Mouse (Mus musculus): ENCODE results near the gene Brca1. TPM values are rescaled to one million over a fixed set of nuclear protein-coding genes. Genes with fewer than 3 reads are reported as not detected.
"Not testable (repeated sequence)": the region's sequence is repeated elsewhere in the genome, so short reads cannot be mapped to it uniquely, and the experiment has no call there.

Gene Brca1
- polyA plus RNA-seq, 1 experiment from 2014 or later = 10.2 TPM

DNA sequence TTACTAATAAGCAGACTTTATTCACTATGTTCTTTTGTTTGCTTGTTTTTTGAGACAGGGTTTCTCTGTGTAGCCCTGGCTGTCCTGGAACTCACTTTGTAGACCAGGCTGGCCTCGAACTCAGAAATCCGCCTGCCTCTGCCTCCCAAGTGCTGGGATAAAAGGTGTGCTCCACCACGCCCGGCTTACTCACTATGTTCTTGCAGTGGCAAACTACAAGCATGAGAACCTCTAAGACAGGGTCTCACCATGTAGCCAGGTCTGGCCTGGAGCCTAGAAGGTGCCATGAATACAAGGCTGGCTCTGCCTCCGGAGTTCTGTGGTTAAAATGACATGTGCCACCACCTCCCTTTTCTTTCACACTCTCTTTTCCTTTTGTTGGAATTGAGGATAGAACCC lies 85.2 kb downstream of the Brca1 start:
- Histone ChIP-seq H3K4me2 (replicated peaks) (peak overlapping the region; percentile 93), H3K4me3 (replicated peaks) (peak overlapping the region; percentile 93), H3K4me1 (replicated peaks) (peaks cover 31% of the 10 kb centered on the region)
- not testable (repeated sequence) for H3K27ac ChIP-seq; H3K36me3 ChIP-seq; H3K9ac ChIP-seq; H3K9me3 ChIP-seq; H3K27me3 ChIP-seq (replicated peaks); ATAC-seq
- WGBS = 53% methylated on average over 5 of the region's 5 CpGs

DNA sequence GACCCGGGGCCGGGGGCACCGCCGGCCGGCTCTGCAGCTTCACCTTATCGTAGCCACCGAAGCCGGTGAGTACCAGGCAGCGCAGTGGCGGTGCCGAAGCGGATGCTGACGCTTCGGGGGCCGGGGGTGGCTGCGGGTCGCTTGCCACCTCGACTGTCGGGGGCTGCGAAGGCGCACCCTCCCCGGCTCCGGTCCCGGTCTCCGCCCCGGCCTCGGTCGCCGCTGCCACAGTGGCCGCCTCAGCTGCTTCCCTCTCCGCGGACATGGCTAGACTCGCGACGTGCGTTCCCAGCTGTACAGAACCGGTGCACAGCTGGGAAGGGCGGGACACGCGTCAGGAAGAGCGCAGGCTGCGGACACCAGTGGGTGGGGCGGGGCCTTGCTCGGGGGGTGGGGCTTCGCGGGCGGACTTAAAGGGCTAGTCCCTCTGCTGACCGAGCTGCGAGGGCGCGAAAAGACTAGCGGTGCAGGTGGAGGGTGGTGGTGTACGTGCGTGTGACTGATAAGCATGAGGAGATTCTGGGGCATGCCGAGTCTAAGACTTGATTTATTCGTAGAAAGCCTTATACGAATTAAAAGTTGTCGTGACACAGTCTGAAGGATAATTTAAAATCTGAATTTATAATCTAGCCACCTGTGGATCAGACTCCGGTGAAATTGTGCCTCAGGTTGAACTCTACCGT lies 85.7 kb downstream of the Brca1 start, which contains the start of gene Vat1:
TSS of gene Vat1 (minus strand) at position 362 of the 683 bp plus-strand sequence.
- Histone ChIP-seq H3K4me2 (replicated peaks) (peak within 1 kb of the TSS; percentile 98), H3K4me1 (replicated peaks) (peaks cover 31% of the 10 kb centered on the region), H3K27me3 (replicated peaks) (no peaks in the 10 kb centered on the region), H3K27ac (peak within 1 kb of the TSS; percentile 93), H3K9me3 (no peaks in the 10 kb centered on the region), H3K4me3 (replicated peaks) (peak within 1 kb of the TSS; percentile 93), H3K36me3 (0 out of 2 replicates have a peak, but pooled peaks cover 5% of the 10 kb centered on the region), H3K9ac (peak within 1 kb of the TSS; percentile 81)
- peak; percentile 57 for ATAC-seq
- WGBS = 1% methylated on average over 59 of the region's 60 CpGs

DNA sequence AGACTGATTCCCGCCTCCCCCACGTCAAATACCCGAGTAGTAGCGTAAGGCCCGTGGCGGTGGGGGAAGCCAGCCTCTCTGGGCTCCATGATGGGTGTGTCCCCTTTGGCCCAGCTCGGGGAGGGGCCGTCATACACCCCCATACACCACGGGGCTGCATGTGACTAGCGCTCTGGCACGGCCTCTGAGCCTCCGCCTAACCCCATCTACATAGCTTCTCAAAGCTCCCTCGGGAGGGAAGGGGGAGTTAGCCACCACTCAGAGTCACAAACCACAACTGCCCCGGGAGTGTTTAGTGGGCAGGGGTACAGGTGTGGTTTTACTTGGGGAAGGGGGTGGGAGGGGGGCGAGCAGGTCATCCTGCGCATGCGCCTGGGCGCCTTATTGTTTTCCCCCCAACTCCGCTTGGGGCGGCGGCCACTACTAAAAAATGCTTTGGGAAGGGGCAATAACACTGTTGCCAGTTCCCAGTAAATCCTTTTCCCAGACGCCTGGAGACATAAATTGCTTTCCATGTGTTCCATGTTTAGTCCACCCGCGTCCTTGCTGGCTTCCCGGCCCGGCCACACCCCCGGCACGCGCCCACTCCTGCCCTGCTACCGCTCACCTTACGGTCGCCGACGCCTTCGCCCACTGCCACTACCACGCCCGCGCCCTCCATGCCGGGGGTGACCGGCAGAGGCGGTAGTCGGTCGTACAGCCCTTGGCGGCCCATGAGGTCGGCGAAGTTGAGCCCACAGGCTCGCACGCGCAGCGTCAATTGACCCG lies 86.5 kb downstream of the Brca1 start:
- Histone ChIP-seq H3K27ac (peak overlapping the region; percentile 93), H3K4me1 (replicated peaks) (peaks cover 31% of the 10 kb centered on the region), H3K27me3 (replicated peaks) (no peaks in the 10 kb centered on the region), H3K4me3 (replicated peaks) (peak overlapping the region; percentile 93), H3K4me2 (replicated peaks) (peak overlapping the region; percentile 93), H3K9me3 (no peaks in the 10 kb centered on the region), H3K9ac (peak overlapping the region; percentile 81), H3K36me3 (0 out of 2 replicates have a peak, but pooled peaks cover 7% of the 10 kb centered on the region)
- peak; percentile 61 for ATAC-seq
- WGBS = under 1% methylated on average over 51 of the region's 51 CpGs

DNA sequence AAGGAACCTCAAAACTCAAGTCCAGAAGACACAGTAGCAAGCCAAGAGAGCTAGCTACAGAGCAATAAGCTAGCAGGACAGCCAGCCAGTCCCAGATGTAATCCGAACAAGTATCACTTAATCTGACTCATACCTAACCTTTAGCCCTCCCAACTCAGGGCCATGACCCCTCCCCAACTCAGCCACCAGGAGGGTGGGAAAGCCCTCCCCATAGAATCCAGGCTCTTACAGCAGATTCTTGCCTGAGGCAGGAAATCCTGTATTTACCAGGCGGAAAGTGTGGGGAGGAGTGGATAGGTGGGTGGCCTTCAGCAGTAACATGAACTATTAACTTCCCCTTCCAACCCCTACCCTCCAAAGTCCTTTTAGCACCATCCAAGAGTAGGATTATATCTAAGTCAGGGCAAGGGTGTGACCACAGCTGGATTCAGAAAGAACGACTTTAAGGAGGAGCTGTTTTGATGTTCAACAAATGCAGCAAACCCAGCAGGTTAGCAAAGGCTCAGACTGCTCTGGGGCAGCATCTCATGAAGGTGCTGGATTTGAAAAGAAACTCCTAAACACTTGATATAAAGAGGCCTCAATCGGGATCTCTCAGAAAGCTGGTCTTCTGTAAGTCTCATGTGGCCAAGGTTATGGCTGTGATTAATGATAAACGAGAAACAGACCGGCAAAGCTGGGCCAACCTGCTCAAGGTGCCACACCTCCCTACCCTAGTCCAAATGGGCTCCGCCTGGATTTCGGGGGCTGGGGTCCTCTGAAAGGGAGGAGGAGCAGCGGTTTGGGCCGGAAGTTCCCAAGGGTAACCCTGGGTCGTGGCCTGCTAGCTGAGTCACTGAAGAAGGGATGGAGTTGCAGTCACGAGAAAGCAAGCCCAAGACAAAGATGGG lies 87.3 kb downstream of the Brca1 start, which contains the start of gene Rnd2:
TSS of gene Rnd2 (plus strand) at position 789 of the 890 bp plus-strand sequence.
- ATAC-seq = peak; percentile 57
- H3K27ac ChIP-seq = peak within 1 kb of the TSS; percentile 93
- H3K4me3 ChIP-seq (replicated peaks) = peak within 1 kb of the TSS; percentile 93
- H3K9me3 ChIP-seq = no peaks in the 10 kb centered on the region
- 5% methylated on average over 12 of the region's 12 CpGs for WGBS
- no peaks in the 10 kb centered on the region for H3K27me3 ChIP-seq (replicated peaks)
- peak within 1 kb of the TSS; percentile 81 for H3K9ac ChIP-seq
- H3K36me3 ChIP-seq = 0 out of 2 replicates have a peak, but pooled peaks cover 8% of the 10 kb centered on the region
- H3K4me1 ChIP-seq (replicated peaks) = peaks cover 32% of the 10 kb centered on the region
- H3K4me2 ChIP-seq (replicated peaks) = peak within 1 kb of the TSS; percentile 93

DNA sequence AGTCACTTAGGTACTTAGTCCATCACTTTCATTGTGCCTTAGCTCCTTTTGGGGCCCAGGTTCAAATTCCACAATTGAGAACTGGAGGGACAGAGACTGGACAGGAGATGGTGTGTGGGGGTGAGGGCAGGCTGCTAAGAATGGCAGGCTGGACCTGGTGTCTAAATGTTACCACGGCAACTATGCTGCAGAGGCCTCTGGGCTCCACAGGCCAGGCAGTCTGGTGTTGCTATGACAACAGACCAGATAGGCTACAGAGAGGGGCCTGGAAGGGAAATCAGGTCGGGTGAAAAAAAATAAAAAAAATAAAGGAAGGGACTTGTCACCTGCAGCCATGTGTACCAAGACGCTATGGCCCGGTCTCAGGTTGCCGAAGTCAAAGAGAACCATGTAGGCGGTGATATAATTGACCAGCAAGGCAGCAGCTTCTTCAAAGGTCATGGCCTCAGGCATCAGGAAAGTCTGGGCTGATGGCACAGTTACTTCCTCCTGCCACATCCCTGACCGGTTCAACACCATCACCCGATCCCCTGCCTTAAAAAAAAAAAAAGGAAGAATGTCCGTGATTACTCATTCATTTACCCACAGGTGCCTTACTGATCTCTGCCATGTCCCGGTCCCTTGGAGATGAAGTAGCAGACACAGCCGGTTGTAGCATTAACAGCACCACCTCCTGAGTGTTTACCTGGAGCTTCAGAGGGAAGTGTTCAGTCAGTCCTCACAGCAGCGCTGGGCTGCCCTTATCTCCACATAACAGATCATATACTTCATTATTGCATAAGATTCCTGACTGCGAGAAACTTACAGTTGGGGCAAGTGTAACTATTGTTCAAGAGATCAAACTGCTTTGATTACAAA lies 88.9 kb downstream of the Brca1 start:
- H3K27me3 ChIP-seq (replicated peaks) = no peaks in the 10 kb centered on the region
- no peak for ATAC-seq
- H3K36me3 ChIP-seq = peaks cover 8% of the 10 kb centered on the region; the same call in 1 of the 2 replicates
- WGBS = 19% methylated on average over 13 of the region's 13 CpGs
- no peaks in the 10 kb centered on the region for H3K9me3 ChIP-seq
- peak overlapping the region; percentile 93 for H3K4me2 ChIP-seq (replicated peaks)
- H3K9ac ChIP-seq = no peak overlapping the region
- no peak overlapping the region; the same call in 1 of the 2 replicates for H3K27ac ChIP-seq
- no peak overlapping the region for H3K4me3 ChIP-seq (replicated peaks)
- H3K4me1 ChIP-seq (replicated peaks) = peaks cover 33% of the 10 kb centered on the region

DNA sequence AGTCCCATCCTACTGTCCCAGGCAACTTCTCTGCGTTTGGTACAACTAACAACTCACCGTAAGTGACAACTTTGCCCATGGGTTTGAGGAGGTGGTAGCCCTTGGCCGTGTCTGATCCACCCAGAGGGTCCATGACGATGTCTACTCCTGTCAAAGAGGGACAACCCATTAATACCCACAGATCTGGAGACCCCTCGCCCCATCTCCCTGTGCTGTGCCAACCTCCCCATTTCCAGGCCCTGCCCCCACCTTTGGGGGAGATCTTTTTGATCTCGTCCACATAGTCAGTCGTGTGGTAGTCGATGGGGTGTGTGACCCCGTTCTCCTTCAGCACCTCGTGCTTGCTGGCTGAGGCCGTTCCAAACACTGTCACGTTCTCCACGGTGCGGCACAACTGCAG lies 89.6 kb downstream of the Brca1 start:
- H3K4me3 ChIP-seq (replicated peaks) = no peak overlapping the region
- WGBS = 85% methylated on average over 14 of the region's 14 CpGs
- H3K27me3 ChIP-seq (replicated peaks) = no peaks in the 10 kb centered on the region
- no peak overlapping the region; the same call in 1 of the 2 replicates for H3K4me2 ChIP-seq (replicated peaks)
- peaks cover 30% of the 10 kb centered on the region for H3K4me1 ChIP-seq (replicated peaks)
- H3K9me3 ChIP-seq = no peaks in the 10 kb centered on the region
- no peak for ATAC-seq
- H3K36me3 ChIP-seq = peaks cover 8% of the 10 kb centered on the region; the same call in 1 of the 2 replicates
- no peak overlapping the region for H3K9ac ChIP-seq
- H3K27ac ChIP-seq = no peak overlapping the region

DNA sequence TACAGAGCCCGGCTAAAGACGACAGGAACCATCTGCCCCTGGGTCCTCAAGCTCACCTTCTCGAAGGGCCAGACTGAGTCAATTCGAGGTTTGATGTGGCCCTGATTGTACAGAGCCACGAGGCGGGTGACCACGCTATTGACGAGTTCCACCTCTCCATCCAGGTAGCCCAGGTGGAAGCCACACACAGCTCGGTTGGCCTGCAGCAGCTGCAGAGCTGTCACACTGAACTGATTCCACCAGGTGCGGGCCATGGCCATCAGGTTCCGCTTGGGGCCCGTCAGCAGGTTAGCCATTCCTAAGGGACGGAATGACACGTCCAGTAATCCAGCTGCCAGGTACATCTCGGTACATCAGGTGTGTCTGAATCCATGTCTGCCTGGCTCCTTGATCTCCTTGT lies 91.4 kb downstream of the Brca1 start:
- WGBS = 82% methylated on average over 15 of the region's 15 CpGs
- no peak overlapping the region for H3K4me2 ChIP-seq (replicated peaks)
- H3K27me3 ChIP-seq (replicated peaks) = no peaks in the 10 kb centered on the region
- ATAC-seq = no peak
- peaks cover 28% of the 10 kb centered on the region for H3K4me1 ChIP-seq (replicated peaks)
- no peak overlapping the region for H3K27ac ChIP-seq
- peaks cover 8% of the 10 kb centered on the region; the same call in 1 of the 2 replicates for H3K36me3 ChIP-seq
- H3K9me3 ChIP-seq = no peaks in the 10 kb centered on the region
- H3K4me3 ChIP-seq (replicated peaks) = no peak overlapping the region
- H3K9ac ChIP-seq = no peak overlapping the region

DNA sequence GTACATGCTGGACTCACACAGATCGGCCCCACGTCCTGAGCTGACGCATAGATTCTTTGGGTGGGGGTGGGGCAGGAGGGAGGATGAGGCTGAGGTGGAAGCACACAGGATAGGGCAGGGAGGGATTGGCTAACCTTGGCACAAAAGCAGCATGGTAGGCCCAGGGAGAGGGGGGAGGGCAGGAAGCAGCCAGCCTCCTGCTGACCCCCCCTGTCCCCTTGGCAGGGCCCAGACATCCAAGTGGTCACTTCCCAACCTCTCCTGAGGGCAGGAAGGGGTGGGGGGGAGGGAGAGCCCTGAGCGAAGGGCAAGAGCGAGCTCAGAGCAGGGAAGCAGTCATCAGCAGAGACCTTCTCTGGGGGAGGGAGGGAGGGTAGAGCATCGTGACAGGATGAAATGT lies 92.0 kb downstream of the Brca1 start:
- H3K27ac ChIP-seq = no peak overlapping the region; the same call in 1 of the 2 replicates
- no peak for ATAC-seq
- H3K4me2 ChIP-seq (replicated peaks) = no peak overlapping the region
- H3K4me3 ChIP-seq (replicated peaks) = no peak overlapping the region
- no peak overlapping the region for H3K9ac ChIP-seq
- no peaks in the 10 kb centered on the region for H3K27me3 ChIP-seq (replicated peaks)
- no peaks in the 10 kb centered on the region for H3K9me3 ChIP-seq
- peaks cover 28% of the 10 kb centered on the region for H3K4me1 ChIP-seq (replicated peaks)
- peaks cover 8% of the 10 kb centered on the region; the same call in 1 of the 2 replicates for H3K36me3 ChIP-seq
- WGBS = 55% methylated on average over 6 of the region's 6 CpGs

DNA sequence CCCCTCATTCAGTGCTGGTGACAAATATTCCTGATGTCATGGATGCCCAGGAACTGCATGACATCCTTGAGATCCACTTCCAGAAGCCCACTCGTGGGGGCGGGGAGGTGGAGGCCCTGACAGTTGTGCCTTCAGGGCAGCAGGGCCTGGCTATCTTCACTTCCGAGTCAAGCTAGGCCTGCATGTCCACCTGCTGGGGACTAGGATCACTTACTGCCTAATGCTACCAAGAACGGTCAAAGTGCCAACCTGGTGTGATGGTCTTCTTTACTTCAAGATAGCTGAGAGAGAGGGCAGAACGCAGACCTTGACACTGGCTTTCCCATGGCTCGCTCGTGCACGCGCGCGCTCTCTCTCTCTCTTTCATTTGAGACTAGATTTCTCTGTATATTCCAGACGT lies 93.5 kb downstream of the Brca1 start:
- H3K36me3 ChIP-seq = peaks cover 8% of the 10 kb centered on the region; the same call in 1 of the 2 replicates

DNA sequence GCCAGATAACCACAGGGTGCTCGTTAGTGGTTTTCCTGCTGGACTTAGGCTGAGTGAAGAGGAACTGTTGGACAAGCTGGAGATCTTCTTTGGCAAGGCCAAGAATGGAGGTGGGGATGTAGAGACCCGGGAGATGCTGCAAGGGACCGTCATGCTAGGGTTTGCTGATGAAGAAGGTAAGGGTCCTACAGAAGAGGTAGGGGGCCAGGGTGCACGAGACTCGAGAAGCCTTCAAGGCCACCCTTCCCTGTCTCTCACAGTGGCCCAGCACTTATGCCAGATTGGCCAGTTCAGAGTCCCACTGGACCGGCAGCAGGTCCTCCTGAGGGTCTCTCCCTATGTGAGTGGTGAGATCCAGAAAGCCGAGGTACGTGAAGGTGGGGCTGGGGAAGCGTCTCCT lies 94.1 kb downstream of the Brca1 start:
- no peak for ATAC-seq
- 92% methylated on average over 9 of the region's 9 CpGs for WGBS
- H3K9me3 ChIP-seq = no peaks in the 10 kb centered on the region
- H3K4me1 ChIP-seq (replicated peaks) = peaks cover 16% of the 10 kb centered on the region
- H3K4me2 ChIP-seq (replicated peaks) = no peak overlapping the region
- no peak overlapping the region for H3K4me3 ChIP-seq (replicated peaks)
- H3K27me3 ChIP-seq (replicated peaks) = no peaks in the 10 kb centered on the region
- peaks cover 8% of the 10 kb centered on the region; the same call in 1 of the 2 replicates for H3K36me3 ChIP-seq
- no peak overlapping the region for H3K27ac ChIP-seq
- no peak overlapping the region for H3K9ac ChIP-seq

More for the DNA sequence above, 93.5 kb downstream of the Brca1 start:
- H3K27me3 ChIP-seq (replicated peaks) = no peaks in the 10 kb centered on the region
- 83% methylated on average over 12 of the region's 12 CpGs for WGBS
- H3K9ac ChIP-seq = no peak overlapping the region
- no peak overlapping the region for H3K27ac ChIP-seq
- no peak overlapping the region for H3K4me2 ChIP-seq (replicated peaks)
- H3K9me3 ChIP-seq = no peaks in the 10 kb centered on the region
- H3K4me1 ChIP-seq (replicated peaks) = peaks cover 19% of the 10 kb centered on the region
- ATAC-seq = no peak
- H3K4me3 ChIP-seq (replicated peaks) = no peak overlapping the region

DNA sequence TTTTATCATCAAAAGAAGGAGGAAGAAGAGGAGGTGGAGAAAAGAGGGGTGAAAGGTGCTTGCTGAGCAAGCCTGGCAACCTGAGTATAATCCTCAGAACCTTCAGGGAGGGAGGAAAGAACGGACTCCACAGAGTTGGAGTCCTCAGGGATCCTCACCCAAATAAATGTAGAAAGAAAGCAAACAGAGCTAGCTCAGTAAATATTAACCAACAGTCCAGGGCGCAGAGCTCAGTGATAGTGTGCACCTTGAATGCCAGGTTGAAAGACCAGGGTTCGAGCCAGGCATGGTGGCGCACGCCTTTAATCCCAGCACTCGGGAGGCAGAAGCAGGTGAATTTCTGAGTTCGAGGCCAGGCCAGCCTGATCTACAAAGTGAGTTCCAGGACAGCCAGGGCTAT lies 96.1 kb downstream of the Brca1 start:
- no peak overlapping the region for H3K4me3 ChIP-seq (replicated peaks)
- peaks cover 3% of the 10 kb centered on the region; the same call in 1 of the 2 replicates for H3K36me3 ChIP-seq
- no peaks in the 10 kb centered on the region for H3K9me3 ChIP-seq
- ATAC-seq = no peak
- peaks cover 8% of the 10 kb centered on the region for H3K4me1 ChIP-seq (replicated peaks)
- H3K9ac ChIP-seq = no peak overlapping the region
- H3K27me3 ChIP-seq (replicated peaks) = no peaks in the 10 kb centered on the region
- 67% methylated on average over 7 of the region's 7 CpGs for WGBS
- no peak overlapping the region for H3K27ac ChIP-seq
- H3K4me2 ChIP-seq (replicated peaks) = no peak overlapping the region

Data from intestine, embryonic 15.5 days (tissue).